Mouse (Mus musculus) kidney, postnatal 0 days (tissue): ENCODE data around the gene Asb16. TPM values are rescaled to one million over a fixed set of nuclear protein-coding genes. Genes with fewer than 3 reads are reported as not detected.

Source experiments
- ATAC-seq: fragments of 200-750 bp; cut with Nextera tagmentation; replicated peaks from 2 replicates; pipeline ENCODE4 v1.8.0; 2017; ENCODE audit warnings: low read depth, moderate number of reproducible peaks, moderate TSS enrichment, moderate library complexity; ENCODE audit not compliant: low FRiP score
- DNase-seq: peaks from one replicate; pipeline ENCODE4 v3.0.0-alpha.2; 2016; ENCODE audit warnings: low spot score
- H3K27ac ChIP-seq: fragments of 300-500 bp; sonication (generic); 2 replicates; pipeline ENCODE4 v1.5.1; 2014; ENCODE audit warnings: mild to moderate bottlenecking
- H3K27me3 ChIP-seq: fragments of 300-500 bp; sonication (generic); 2 replicates; pipeline ENCODE4 v1.6.1; 2014; ENCODE audit warnings: low read length, mixed read lengths; ENCODE audit not compliant: insufficient read depth
- H3K36me3 ChIP-seq: fragments of 300-500 bp; sonication (generic); 2 replicates; pipeline ENCODE4 v1.6.1; 2014; ENCODE audit warnings: low read length, mixed read lengths; ENCODE audit not compliant: insufficient read depth
- H3K4me1 ChIP-seq: fragments of 300-500 bp; sonication (generic); replicated peaks from 2 replicates; pipeline ENCODE4 v1.6.1; 2014; ENCODE audit warnings: antibody characterized with exemption, low read length, mixed read lengths; ENCODE audit not compliant: insufficient read depth
- H3K4me2 ChIP-seq: fragments of 300-500 bp; sonication (generic); 2 replicates; pipeline ENCODE4 v1.6.1; 2014; ENCODE audit warnings: mild to moderate bottlenecking, low read length, moderate library complexity, mixed read lengths
- H3K4me3 ChIP-seq: fragments of 300-500 bp; sonication (generic); replicated peaks from 2 replicates; pipeline ENCODE4 v1.5.1; 2014; ENCODE audit warnings: low read depth, low read length
- H3K9ac ChIP-seq: fragments of 300-500 bp; sonication (generic); 2 replicates; pipeline ENCODE4 v1.6.1; 2014; ENCODE audit warnings: low read depth, low read length
- H3K9me3 ChIP-seq: fragments of 300-500 bp; sonication (generic); replicated peaks from 2 replicates; pipeline ENCODE4 v1.6.1; 2016; ENCODE audit warnings: low read length, inconsistent platforms, mixed read lengths
- CTCF ChIP-seq: IDR thresholded peaks from 2 replicates; pipeline ENCODE4 v1.5.1; 2016; ENCODE audit warnings: antibody characterized with exemption, low read depth, mild to moderate bottlenecking, moderate library complexity
- WGBS: fragments of 180-500 bp; shearing (Covaris S2); extraction: QIAGEN DNeasy Blood & Tissue Kit; methylation state at CpG from one replicate; pipeline ENCODE4 v1.1.7; 2014; 5-methylcytosine and 5-hydroxymethylcytosine counted together
- polyA plus RNA-seq: library from polyadenylated mRNA; unstranded; fragments of >200 nt; fragmentation: Nextera tagmentation; extraction: Ambion mirVana; gene quantifications from 2 replicates; pipeline ENCODE4 v1.2.1, GENCODE M21; 2015

Asb16 gene
- polyA plus RNA-seq, 1 experiment from 2014 or later: not detected

- 53% methylated on average over 6 of the region's 6 CpGs for WGBS
- Histone ChIP-seq H3K27ac (0 out of 2 replicates have a peak overlapping the region, but pooled peaks have one; percentile 5), H3K4me1 (peaks cover 8% of the 10 kb centered on the region), H3K27me3 (no peaks in the 10 kb centered on the region), H3K9me3 (no peaks in the 10 kb centered on the region), H3K9ac (no peak overlapping the region), H3K4me3 (no peak overlapping the region), H3K4me2 (no peak overlapping the region), H3K36me3 (peaks cover 42% of the 10 kb centered on the region)
- DNase-seq (no peak), ATAC-seq (no peak)
- TF ChIP-seq CTCF: no peak
Measured at GRCm38 (mm10) chr11:102289511-102290100, 21.1 kb downstream of the Asb16 start.

GRCm38 (mm10) chr11:102290141-102290540 lies 21.6 kb downstream of the Asb16 start:
- no peaks in the 10 kb centered on the region for H3K27me3 ChIP-seq
- no peak overlapping the region for H3K4me2 ChIP-seq
- ATAC-seq: no peak
- peaks cover 14% of the 10 kb centered on the region for H3K4me1 ChIP-seq
- no peak for DNase-seq
- H3K4me3 ChIP-seq: no peak overlapping the region
- no peak overlapping the region for H3K27ac ChIP-seq
- TF ChIP-seq CTCF: no peak
- H3K9ac ChIP-seq: no peak overlapping the region
- H3K36me3 ChIP-seq: peaks cover 42% of the 10 kb centered on the region
- H3K9me3 ChIP-seq: no peaks in the 10 kb centered on the region
- WGBS: 84% methylated on average over 4 of the region's 4 CpGs

- H3K36me3 ChIP-seq: peaks cover 42% of the 10 kb centered on the region
- no peak overlapping the region for H3K4me3 ChIP-seq
- 77% methylated on average over 11 of the region's 11 CpGs for WGBS
- H3K27ac ChIP-seq: no peak overlapping the region
- H3K27me3 ChIP-seq: no peaks in the 10 kb centered on the region
- ATAC-seq (no peak), DNase-seq (no peak)
- no peak overlapping the region for H3K9ac ChIP-seq
- no peak for TF ChIP-seq CTCF
- peaks cover 13% of the 10 kb centered on the region for H3K4me1 ChIP-seq
- H3K9me3 ChIP-seq: no peaks in the 10 kb centered on the region
- H3K4me2 ChIP-seq: no peak overlapping the region
Measured at GRCm38 (mm10) chr11:102291051-102291535, 22.6 kb downstream of the Asb16 start.

GRCm38 (mm10) chr11:102293971-102294370 lies 25.4 kb downstream of the Asb16 start:
- no peak overlapping the region for H3K4me3 ChIP-seq
- 92% methylated on average over 13 of the region's 13 CpGs for WGBS
- peaks cover 34% of the 10 kb centered on the region for H3K36me3 ChIP-seq
- no peaks in the 10 kb centered on the region for H3K27me3 ChIP-seq
- H3K27ac ChIP-seq: no peak overlapping the region
- H3K4me2 ChIP-seq: no peak overlapping the region
- no peak for DNase-seq
- no peak for ATAC-seq
- no peaks in the 10 kb centered on the region for H3K9me3 ChIP-seq
- no peak for TF ChIP-seq CTCF
- H3K4me1 ChIP-seq: peaks cover 11% of the 10 kb centered on the region; the same call in 1 of the 2 replicates
- no peak overlapping the region for H3K9ac ChIP-seq

GRCm38 (mm10) chr11:102294416-102294815 lies 25.9 kb downstream of the Asb16 start:
- no peak overlapping the region for H3K27ac ChIP-seq
- no peak for DNase-seq
- WGBS: 67% methylated on average over 5 of the region's 5 CpGs
- H3K4me2 ChIP-seq: no peak overlapping the region
- H3K27me3 ChIP-seq: no peaks in the 10 kb centered on the region
- no peak overlapping the region for H3K4me3 ChIP-seq
- ATAC-seq: no peak
- no peaks in the 10 kb centered on the region for H3K9me3 ChIP-seq
- H3K9ac ChIP-seq: 0 out of 2 replicates have a peak overlapping the region, but pooled peaks have one; percentile 31
- H3K36me3 ChIP-seq: peaks cover 34% of the 10 kb centered on the region
- H3K4me1 ChIP-seq: peaks cover 11% of the 10 kb centered on the region; the same call in 1 of the 2 replicates
- TF ChIP-seq CTCF: no peak

- no peaks in the 10 kb centered on the region for H3K27me3 ChIP-seq
- ATAC-seq (no peak), DNase-seq (peak; percentile 58)
- H3K36me3 ChIP-seq: peaks cover 34% of the 10 kb centered on the region
- peak overlapping the region; percentile 62 for H3K4me2 ChIP-seq
- no peaks in the 10 kb centered on the region for H3K9me3 ChIP-seq
- peak overlapping the region; percentile 88 for H3K9ac ChIP-seq
- peak overlapping the region; percentile 96 for H3K27ac ChIP-seq
- TF ChIP-seq CTCF: peak; percentile 32; the same call in 1 of the 2 replicates
- peaks cover 11% of the 10 kb centered on the region; the same call in 1 of the 2 replicates for H3K4me1 ChIP-seq
- H3K4me3 ChIP-seq: peak overlapping the region; percentile 83
- 62% methylated on average over 12 of the region's 12 CpGs for WGBS
Measured at GRCm38 (mm10) chr11:102294887-102295597, 26.5 kb downstream of the Asb16 start.
